Mouse (Mus musculus): ENCODE data around the gene Tmem240. TPM values are rescaled to one million over a fixed set of nuclear protein-coding genes. Genes with fewer than 3 reads are reported as not detected.
A peak's percentile ranks its signal among the peaks of the same experiment; 100 is the strongest.
"Not testable (repeated sequence)": the region's sequence is repeated elsewhere in the genome, so short reads cannot be mapped to it uniquely, and the experiment has no call there.

The Tmem240 gene
- total and polyA plus RNA-seq, 2 experiments from 2014 or later: 0.41 to 0.57 TPM

- Histone ChIP-seq H3K36me3 (replicated peaks; ENCODE audit: control insufficient read depth, insufficient read depth, low read length) (peaks cover 30% of the 10 kb centered on the region), H3K9ac (replicated peaks; ENCODE audit: low read depth, low read length) (peak overlapping the region; percentile 77), H3K4me1 (ENCODE audit: control insufficient read depth, insufficient read depth) (peaks cover 6% of the 10 kb centered on the region), H3K27ac (ENCODE audit: low read depth) (no peak overlapping the region), H3K4me2 (ENCODE audit: low read depth, low read length) (peak overlapping the region; percentile 95), H3K4me3 (ENCODE audit: low read depth, low read length) (peak overlapping the region; percentile 79), H3K27me3 (ENCODE audit: control insufficient read depth, insufficient read depth, low read length) (no peaks in the 10 kb centered on the region), H3K9me3 (replicated peaks; ENCODE audit: control insufficient read depth, low read length) (no peaks in the 10 kb centered on the region)
- TF ChIP-seq EP300 (IDR thresholded peaks at IDR 0.05; ENCODE audit: low read depth) (no peak), CTCF (IDR thresholded peaks at IDR 0.05; ENCODE audit: low read depth) (no peak)
- 73% methylated on average over 5 of the region's 5 CpGs for WGBS
- DNase-seq (ENCODE audit: low spot score): no peak
- no peak for ATAC-seq (ENCODE audit: insufficient read depth, low read depth)
Measured at GRCm38 (mm10) chr4:155735788-155736187, 1.2 kb downstream of the Tmem240 start.

GRCm38 (mm10) chr4:155736421-155736820 lies 1.8 kb downstream of the Tmem240 start:
- ATAC-seq (ENCODE audit: insufficient read depth, low read depth) (no peak), DNase-seq (ENCODE audit: low spot score) (no peak)
- no peak overlapping the region for H3K4me3 ChIP-seq (ENCODE audit: low read depth, low read length)
- no peak overlapping the region for H3K9ac ChIP-seq (replicated peaks; ENCODE audit: low read depth, low read length)
- WGBS: 87% methylated on average over 5 of the region's 5 CpGs
- H3K36me3 ChIP-seq (replicated peaks; ENCODE audit: control insufficient read depth, insufficient read depth, low read length): peaks cover 36% of the 10 kb centered on the region
- H3K4me2 ChIP-seq (ENCODE audit: low read depth, low read length): no peak overlapping the region
- H3K27me3 ChIP-seq (ENCODE audit: control insufficient read depth, insufficient read depth, low read length): no peaks in the 10 kb centered on the region
- peaks cover 6% of the 10 kb centered on the region for H3K4me1 ChIP-seq (ENCODE audit: control insufficient read depth, insufficient read depth)
- no peaks in the 10 kb centered on the region for H3K9me3 ChIP-seq (replicated peaks; ENCODE audit: control insufficient read depth, low read length)
- TF ChIP-seq CTCF (IDR thresholded peaks at IDR 0.05; ENCODE audit: low read depth) (no peak), EP300 (IDR thresholded peaks at IDR 0.05; ENCODE audit: low read depth) (no peak)
- no peak overlapping the region for H3K27ac ChIP-seq (ENCODE audit: low read depth)

- no peak for DNase-seq (ENCODE audit: low spot score)
- TF ChIP-seq EP300 (IDR thresholded peaks at IDR 0.05; ENCODE audit: low read depth): no peak
- Histone ChIP-seq H3K4me1 (ENCODE audit: control insufficient read depth, insufficient read depth) (peaks cover 6% of the 10 kb centered on the region), H3K27ac (ENCODE audit: low read depth) (no peak overlapping the region), H3K4me2 (ENCODE audit: low read depth, low read length) (no peak overlapping the region), H3K36me3 (replicated peaks; ENCODE audit: control insufficient read depth, insufficient read depth, low read length) (peaks cover 39% of the 10 kb centered on the region), H3K27me3 (ENCODE audit: control insufficient read depth, insufficient read depth, low read length) (no peaks in the 10 kb centered on the region), H3K9ac (replicated peaks; ENCODE audit: low read depth, low read length) (no peak overlapping the region), H3K4me3 (ENCODE audit: low read depth, low read length) (no peak overlapping the region), H3K9me3 (replicated peaks; ENCODE audit: control insufficient read depth, low read length) (no peaks in the 10 kb centered on the region)
- no peak for ATAC-seq (ENCODE audit: insufficient read depth, low read depth)
- 43% methylated on average over 8 of the region's 8 CpGs for WGBS
Measured at GRCm38 (mm10) chr4:155738262-155738661, 3.7 kb downstream of the Tmem240 start.

GRCm38 (mm10) chr4:155739152-155739551 lies 4.6 kb downstream of the Tmem240 start:
- Histone ChIP-seq H3K4me1 (ENCODE audit: control insufficient read depth, insufficient read depth) (peaks cover 6% of the 10 kb centered on the region), H3K27ac (ENCODE audit: low read depth) (no peak overlapping the region), H3K9ac (replicated peaks; ENCODE audit: low read depth, low read length) (no peak overlapping the region), H3K36me3 (replicated peaks; ENCODE audit: control insufficient read depth, insufficient read depth, low read length) (peaks cover 47% of the 10 kb centered on the region), H3K9me3 (replicated peaks; ENCODE audit: control insufficient read depth, low read length) (no peaks in the 10 kb centered on the region), H3K4me3 (ENCODE audit: low read depth, low read length) (no peak overlapping the region), H3K27me3 (ENCODE audit: control insufficient read depth, insufficient read depth, low read length) (no peaks in the 10 kb centered on the region), H3K4me2 (ENCODE audit: low read depth, low read length) (no peak overlapping the region)
- no peak for DNase-seq (ENCODE audit: low spot score)
- ATAC-seq (ENCODE audit: insufficient read depth, low read depth): no peak
- TF ChIP-seq CTCF (IDR thresholded peaks at IDR 0.05; ENCODE audit: low read depth) (no peak), EP300 (IDR thresholded peaks at IDR 0.05; ENCODE audit: low read depth) (no peak)
- 76% methylated on average over 6 of the region's 6 CpGs for WGBS

- H3K27me3 ChIP-seq (ENCODE audit: control insufficient read depth, insufficient read depth, low read length): no peaks in the 10 kb centered on the region
- H3K9ac ChIP-seq (replicated peaks; ENCODE audit: low read depth, low read length): no peak overlapping the region; the same call in 1 of the 2 replicates
- peak; percentile 25 for DNase-seq (ENCODE audit: low spot score)
- H3K36me3 ChIP-seq (replicated peaks; ENCODE audit: control insufficient read depth, insufficient read depth, low read length): peaks cover 55% of the 10 kb centered on the region
- H3K27ac ChIP-seq (ENCODE audit: low read depth): no peak overlapping the region
- WGBS: 63% methylated on average over 36 of the region's 37 CpGs
- H3K4me3 ChIP-seq (ENCODE audit: low read depth, low read length): no peak overlapping the region
- ATAC-seq (ENCODE audit: insufficient read depth, low read depth): peak; percentile 51
- H3K4me2 ChIP-seq (ENCODE audit: low read depth, low read length): no peak overlapping the region
- no peaks in the 10 kb centered on the region for H3K9me3 ChIP-seq (replicated peaks; ENCODE audit: control insufficient read depth, low read length)
- H3K4me1 ChIP-seq (ENCODE audit: control insufficient read depth, insufficient read depth): peaks cover 6% of the 10 kb centered on the region
- TF ChIP-seq EP300 (IDR thresholded peaks at IDR 0.05; ENCODE audit: low read depth): no peak
- no peak for TF ChIP-seq CTCF (IDR thresholded peaks at IDR 0.05; ENCODE audit: low read depth)
Measured at GRCm38 (mm10) chr4:155739741-155740636, 5.4 kb downstream of the Tmem240 start.

- not testable (repeated sequence) for H3K4me2 ChIP-seq (ENCODE audit: low read depth, low read length); H3K4me1 ChIP-seq (ENCODE audit: control insufficient read depth, insufficient read depth); DNase-seq (ENCODE audit: low spot score); H3K9ac ChIP-seq (replicated peaks; ENCODE audit: low read depth, low read length); H3K9me3 ChIP-seq (replicated peaks; ENCODE audit: control insufficient read depth, low read length); H3K27me3 ChIP-seq (ENCODE audit: control insufficient read depth, insufficient read depth, low read length); H3K27ac ChIP-seq (ENCODE audit: low read depth); H3K4me3 ChIP-seq (ENCODE audit: low read depth, low read length); ATAC-seq (ENCODE audit: insufficient read depth, low read depth)
- 81% methylated on average over 10 of the region's 10 CpGs for WGBS
- H3K36me3 ChIP-seq (replicated peaks; ENCODE audit: control insufficient read depth, insufficient read depth, low read length): peaks cover 62% of the 10 kb centered on the region
Measured at GRCm38 (mm10) chr4:155740681-155741080, 6.1 kb downstream of the Tmem240 start.

Measured in heart, postnatal 0 days (tissue).